Mouse (Mus musculus): ENCODE results near the gene Ly6g6d. TPM values are rescaled to one million over a fixed set of nuclear protein-coding genes. Genes with fewer than 3 reads are reported as not detected.
A peak's percentile ranks its signal among the peaks of the same experiment; 100 is the strongest.

Gene Ly6g6d
- polyA plus RNA-seq, 1 experiment from 2014 or later: 7.0 TPM

DNA sequence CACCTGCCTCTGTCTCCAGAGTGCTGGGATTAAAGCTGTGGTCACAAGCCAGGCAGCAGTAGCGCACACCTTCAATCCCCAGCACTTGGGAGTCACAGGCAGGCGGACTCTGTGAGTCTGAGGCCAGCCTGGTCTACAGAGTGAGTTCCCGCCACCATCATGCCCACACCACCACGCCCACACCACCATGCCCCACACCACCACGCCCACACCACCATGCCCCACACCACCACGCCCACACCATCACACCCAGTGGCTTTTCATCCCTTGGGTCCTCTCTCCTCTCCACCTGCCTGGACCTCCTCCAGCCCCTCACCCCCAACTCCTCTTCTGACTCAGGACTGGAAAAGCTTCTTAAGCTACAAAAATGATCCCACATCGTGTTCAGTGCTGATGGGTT, 46.0 kb downstream of the Ly6g6d start:
- Histone ChIP-seq H3K4me3 (ENCODE audit: low read length) (no peak overlapping the region), H3K27me3 (ENCODE audit: control insufficient read depth, insufficient read depth, low read depth, low read length) (no peaks in the 10 kb centered on the region), H3K4me1 (replicated peaks; ENCODE audit: control insufficient read depth, insufficient read depth, low read length) (peaks cover 3% of the 10 kb centered on the region), H3K27ac (ENCODE audit: low read length) (no peak overlapping the region), H3K36me3 (ENCODE audit: control insufficient read depth, insufficient read depth, low read length) (no peaks in the 10 kb centered on the region), H3K9ac (ENCODE audit: low read length) (no peak overlapping the region), H3K9me3 (ENCODE audit: control insufficient read depth, low read length) (no peaks in the 10 kb centered on the region), H3K4me2 (ENCODE audit: low read depth, low read length) (no peak overlapping the region)
- no peak for ATAC-seq (ENCODE audit: low read depth)
- 74% methylated on average over 7 of the region's 7 CpGs for WGBS

DNA sequence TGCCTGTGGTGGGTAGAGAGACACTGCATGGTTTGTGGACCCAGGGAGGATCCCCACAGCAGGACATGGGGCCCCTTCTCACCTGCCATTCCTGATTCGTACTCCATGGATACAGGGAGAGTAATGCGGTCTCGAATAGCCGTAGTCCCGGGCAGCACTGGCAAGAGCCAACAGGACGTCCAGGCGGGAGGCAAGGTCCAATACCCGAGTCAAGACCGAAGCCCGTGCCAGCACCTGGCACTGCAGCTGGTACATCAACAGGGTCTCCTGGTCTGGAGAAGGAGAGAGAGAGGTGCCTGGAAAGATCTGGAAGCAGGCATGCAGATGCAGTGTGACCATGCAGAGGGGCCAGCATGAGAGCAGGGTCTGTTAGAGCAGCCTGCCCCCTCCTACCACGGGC, 46.6 kb downstream of the Ly6g6d start:
- H3K27me3 ChIP-seq (ENCODE audit: control insufficient read depth, insufficient read depth, low read depth, low read length): no peaks in the 10 kb centered on the region
- 86% methylated on average over 11 of the region's 11 CpGs for WGBS
- ATAC-seq (ENCODE audit: low read depth): no peak

GRCm38 (mm10) chr17:35029691-35030532, 48.0 kb downstream of the Ly6g6d start:
- Histone ChIP-seq H3K36me3 (ENCODE audit: control insufficient read depth, insufficient read depth, low read length) (no peaks in the 10 kb centered on the region), H3K27me3 (ENCODE audit: control insufficient read depth, insufficient read depth, low read depth, low read length) (no peaks in the 10 kb centered on the region), H3K4me3 (ENCODE audit: low read length) (no peak overlapping the region), H3K4me2 (ENCODE audit: low read depth, low read length) (no peak overlapping the region), H3K27ac (ENCODE audit: low read length) (no peak overlapping the region), H3K9me3 (ENCODE audit: control insufficient read depth, low read length) (no peaks in the 10 kb centered on the region), H3K9ac (ENCODE audit: low read length) (no peak overlapping the region), H3K4me1 (replicated peaks; ENCODE audit: control insufficient read depth, insufficient read depth, low read length) (peaks cover 5% of the 10 kb centered on the region)
- 30% methylated on average over 19 of the region's 19 CpGs for whole genome bisulfite sequencing
- ATAC-seq (ENCODE audit: low read depth): no peak

More for the DNA sequence above, 46.6 kb downstream of the Ly6g6d start:
- Histone ChIP-seq H3K9me3 (ENCODE audit: control insufficient read depth, low read length) (no peaks in the 10 kb centered on the region), H3K27ac (ENCODE audit: low read length) (no peak overlapping the region), H3K4me3 (ENCODE audit: low read length) (no peak overlapping the region), H3K9ac (ENCODE audit: low read length) (no peak overlapping the region), H3K36me3 (ENCODE audit: control insufficient read depth, insufficient read depth, low read length) (no peaks in the 10 kb centered on the region), H3K4me1 (replicated peaks; ENCODE audit: control insufficient read depth, insufficient read depth, low read length) (peaks cover 3% of the 10 kb centered on the region), H3K4me2 (ENCODE audit: low read depth, low read length) (no peak overlapping the region)

GRCm38 (mm10) chr17:35028315-35028714, 49.5 kb downstream of the Ly6g6d start:
- no peak overlapping the region for H3K27ac ChIP-seq (ENCODE audit: low read length)
- H3K27me3 ChIP-seq (ENCODE audit: control insufficient read depth, insufficient read depth, low read depth, low read length): no peaks in the 10 kb centered on the region
- ATAC-seq (ENCODE audit: low read depth): no peak
- no peak overlapping the region for H3K9ac ChIP-seq (ENCODE audit: low read length)
- H3K9me3 ChIP-seq (ENCODE audit: control insufficient read depth, low read length): no peaks in the 10 kb centered on the region
- H3K36me3 ChIP-seq (ENCODE audit: control insufficient read depth, insufficient read depth, low read length): no peaks in the 10 kb centered on the region
- no peak overlapping the region for H3K4me2 ChIP-seq (ENCODE audit: low read depth, low read length)
- 74% methylated on average over 2 of the region's 2 CpGs for WGBS
- H3K4me1 ChIP-seq (replicated peaks; ENCODE audit: control insufficient read depth, insufficient read depth, low read length): peaks cover 6% of the 10 kb centered on the region
- no peak overlapping the region for H3K4me3 ChIP-seq (ENCODE audit: low read length)

GRCm38 (mm10) chr17:35027277-35028068, 50.4 kb downstream of the Ly6g6d start, which contains the start of gene Sapcd1:
Gene Sapcd1, minus strand, starts transcription at chr17:35028016.
- Histone ChIP-seq H3K4me3 (ENCODE audit: low read length) (no peak within 1 kb of the TSS), H3K36me3 (ENCODE audit: control insufficient read depth, insufficient read depth, low read length) (no peaks in the 10 kb centered on the region), H3K9me3 (ENCODE audit: control insufficient read depth, low read length) (no peaks in the 10 kb centered on the region), H3K27ac (ENCODE audit: low read length) (peak within 1 kb of the TSS; percentile 26), H3K9ac (ENCODE audit: low read length) (peak within 1 kb of the TSS; percentile 47), H3K4me1 (replicated peaks; ENCODE audit: control insufficient read depth, insufficient read depth, low read length) (peaks cover 6% of the 10 kb centered on the region), H3K27me3 (ENCODE audit: control insufficient read depth, insufficient read depth, low read depth, low read length) (no peaks in the 10 kb centered on the region), H3K4me2 (ENCODE audit: low read depth, low read length) (peak within 1 kb of the TSS; percentile 18; the same call in 1 of the 2 replicates)
- ATAC-seq (ENCODE audit: low read depth): peak; percentile 57
- 37% methylated on average over 13 of the region's 13 CpGs for WGBS

- Histone ChIP-seq H3K4me2 (ENCODE audit: low read depth, low read length) (no peak overlapping the region), H3K36me3 (ENCODE audit: control insufficient read depth, insufficient read depth, low read length) (no peaks in the 10 kb centered on the region), H3K4me1 (replicated peaks; ENCODE audit: control insufficient read depth, insufficient read depth, low read length) (peaks cover 6% of the 10 kb centered on the region), H3K4me3 (ENCODE audit: low read length) (no peak overlapping the region), H3K9ac (ENCODE audit: low read length) (no peak overlapping the region), H3K27me3 (ENCODE audit: control insufficient read depth, insufficient read depth, low read depth, low read length) (no peaks in the 10 kb centered on the region), H3K9me3 (ENCODE audit: control insufficient read depth, low read length) (no peaks in the 10 kb centered on the region), H3K27ac (ENCODE audit: low read length) (no peak overlapping the region)
- ATAC-seq (ENCODE audit: low read depth): no peak
- 74% methylated on average over 5 of the region's 5 CpGs for WGBS
Measured at GRCm38 (mm10) chr17:35026206-35026605, 51.7 kb downstream of the Ly6g6d start.

- H3K36me3 ChIP-seq (ENCODE audit: control insufficient read depth, insufficient read depth, low read length): no peaks in the 10 kb centered on the region
- 42% methylated on average over 8 of the region's 10 CpGs for WGBS
- peaks cover 6% of the 10 kb centered on the region for H3K4me1 ChIP-seq (replicated peaks; ENCODE audit: control insufficient read depth, insufficient read depth, low read length)
- H3K4me3 ChIP-seq (ENCODE audit: low read length): no peak overlapping the region
- no peaks in the 10 kb centered on the region for H3K27me3 ChIP-seq (ENCODE audit: control insufficient read depth, insufficient read depth, low read depth, low read length)
- no peak overlapping the region for H3K9ac ChIP-seq (ENCODE audit: low read length)
- H3K9me3 ChIP-seq (ENCODE audit: control insufficient read depth, low read length): no peaks in the 10 kb centered on the region
- no peak for ATAC-seq (ENCODE audit: low read depth)
- no peak overlapping the region for H3K4me2 ChIP-seq (ENCODE audit: low read depth, low read length)
- no peak overlapping the region for H3K27ac ChIP-seq (ENCODE audit: low read length)
Measured at GRCm38 (mm10) chr17:35024691-35025488, 53.0 kb downstream of the Ly6g6d start.

DNA sequence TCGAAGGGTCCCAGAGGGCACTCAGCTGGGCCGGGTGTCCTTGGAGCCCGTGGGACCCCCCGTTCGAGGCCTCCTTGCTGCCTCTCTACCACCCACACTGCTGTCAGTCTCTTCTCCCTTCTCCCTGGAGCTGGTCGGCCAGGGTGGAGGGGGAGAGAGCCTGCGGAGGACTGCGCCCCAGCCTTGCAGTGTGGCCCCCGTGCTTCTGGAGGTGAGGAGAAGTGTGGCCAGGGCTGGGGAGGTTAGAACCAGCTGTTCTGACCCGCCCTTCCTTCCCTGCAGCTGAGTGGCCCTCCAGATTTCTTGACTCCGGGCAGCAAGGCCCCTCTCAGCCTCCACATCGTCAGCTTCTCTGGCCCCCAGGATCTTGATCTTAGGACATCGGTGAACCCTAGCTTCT, 53.6 kb downstream of the Ly6g6d start:
- ATAC-seq (ENCODE audit: low read depth): no peak
- no peak overlapping the region for H3K4me3 ChIP-seq (ENCODE audit: low read length)
- H3K9me3 ChIP-seq (ENCODE audit: control insufficient read depth, low read length): no peaks in the 10 kb centered on the region
- H3K27me3 ChIP-seq (ENCODE audit: control insufficient read depth, insufficient read depth, low read depth, low read length): no peaks in the 10 kb centered on the region
- 55% methylated on average over 13 of the region's 13 CpGs for WGBS
- H3K9ac ChIP-seq (ENCODE audit: low read length): peak overlapping the region; percentile 24; the same call in 1 of the 2 replicates
- no peaks in the 10 kb centered on the region for H3K36me3 ChIP-seq (ENCODE audit: control insufficient read depth, insufficient read depth, low read length)
- no peak overlapping the region for H3K27ac ChIP-seq (ENCODE audit: low read length)
- H3K4me1 ChIP-seq (replicated peaks; ENCODE audit: control insufficient read depth, insufficient read depth, low read length): peaks cover 6% of the 10 kb centered on the region
- no peak overlapping the region for H3K4me2 ChIP-seq (ENCODE audit: low read depth, low read length)
